Mouse (Mus musculus) embryo, embryonic 11 days (tissue): ENCODE data around the gene Gm6358.
"Not testable (repeated sequence)": the region's sequence is repeated elsewhere in the genome, so short reads cannot be mapped to it uniquely, and the experiment has no call there.

ENCODE experiments used
- DNase-seq: peaks from one replicate; pipeline ENCODE4 v3.0.0-alpha.2; 2015

The Gm6358 gene

DNA sequence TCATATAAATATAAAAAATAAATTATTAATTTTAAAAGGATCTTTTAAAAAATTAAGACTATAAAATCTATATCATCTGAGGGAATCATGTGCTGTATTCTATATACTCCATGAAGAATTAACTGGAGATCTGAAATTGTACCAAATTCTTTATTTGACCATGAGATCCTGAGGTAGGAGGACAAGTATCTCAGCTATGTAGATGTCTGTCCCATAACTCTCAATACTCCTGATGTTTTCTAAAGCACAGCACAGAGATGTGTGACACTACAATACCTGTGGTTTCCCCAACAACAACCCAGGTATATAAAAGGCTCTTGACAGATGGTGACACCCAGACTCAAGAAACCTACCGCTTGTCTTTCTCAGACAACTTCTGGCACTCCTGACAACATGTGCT lies at the start of gene Gm6358:
Gm6358 (plus strand) TSS at position 301 of the 400 bp plus-strand sequence.
- DNase-seq = no peak

DNA sequence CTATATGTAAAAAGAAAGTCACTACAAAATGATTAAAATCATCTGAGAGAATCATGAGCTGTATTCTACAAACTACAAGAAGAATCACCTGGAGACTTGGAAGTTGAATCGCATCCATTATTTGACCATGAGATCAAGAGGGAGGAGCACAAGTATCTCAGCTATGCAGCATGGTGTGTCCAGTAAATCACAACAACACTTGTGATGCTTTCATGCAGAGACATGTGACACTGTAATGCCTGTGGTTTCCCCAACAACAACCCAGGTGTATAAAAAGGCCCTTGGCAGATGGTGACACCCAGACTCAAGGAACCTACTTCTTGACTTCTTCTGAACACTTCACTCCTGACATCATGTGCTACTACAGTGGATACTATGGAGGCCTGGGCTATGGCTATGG lies 10.1 kb downstream of the Gm6358 start, which contains the start of gene Gm10061:
Gm10061 (plus strand) TSS at position 301 of the 400 bp plus-strand sequence.
- no peak for DNase-seq

DNA sequence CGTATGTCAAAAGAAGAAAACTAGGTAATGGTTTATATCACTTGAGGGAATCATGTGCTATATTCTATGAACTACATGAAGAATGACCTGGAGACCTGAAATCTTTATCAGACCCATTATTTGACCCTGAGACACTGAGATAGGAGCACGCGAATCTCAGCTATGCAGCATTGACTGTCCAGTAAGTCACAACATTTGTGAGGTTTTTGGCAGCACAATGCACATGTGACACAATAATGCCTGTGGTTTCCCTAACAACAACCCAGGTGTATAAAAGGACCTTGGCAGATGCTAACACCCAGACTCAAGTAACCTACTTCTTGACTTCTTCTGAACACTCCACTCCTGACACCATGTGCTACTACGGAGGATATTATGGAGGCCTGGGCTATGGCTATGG lies 17.0 kb downstream of the Gm6358 start, which contains the start of gene Gm9789:
Gm9789 (plus strand) TSS at position 301 of the 400 bp plus-strand sequence.
- DNase-seq = no peak

DNA sequence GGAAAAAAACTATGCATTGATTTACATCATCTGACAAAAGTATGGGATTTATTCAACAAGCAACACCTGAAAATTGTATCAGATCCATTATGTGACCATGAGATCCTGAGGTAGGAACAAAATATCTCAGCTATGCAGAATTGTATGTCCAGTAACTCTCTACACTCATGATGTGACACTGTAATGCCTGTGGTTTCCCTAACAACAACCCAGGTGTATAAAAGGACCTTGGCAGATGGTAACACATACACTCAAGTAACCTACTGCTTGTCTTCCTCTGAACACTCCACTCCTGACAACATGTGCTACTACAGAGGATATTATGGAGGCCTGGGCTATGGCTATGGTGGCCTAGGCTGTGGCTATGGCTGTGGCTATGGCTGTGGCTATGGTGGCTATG lies 28.5 kb downstream of the Gm6358 start, which contains the start of gene Gm7735:
Gm7735 (plus strand) TSS at position 301 of the 400 bp plus-strand sequence.
- DNase-seq = not testable (repeated sequence)

DNA sequence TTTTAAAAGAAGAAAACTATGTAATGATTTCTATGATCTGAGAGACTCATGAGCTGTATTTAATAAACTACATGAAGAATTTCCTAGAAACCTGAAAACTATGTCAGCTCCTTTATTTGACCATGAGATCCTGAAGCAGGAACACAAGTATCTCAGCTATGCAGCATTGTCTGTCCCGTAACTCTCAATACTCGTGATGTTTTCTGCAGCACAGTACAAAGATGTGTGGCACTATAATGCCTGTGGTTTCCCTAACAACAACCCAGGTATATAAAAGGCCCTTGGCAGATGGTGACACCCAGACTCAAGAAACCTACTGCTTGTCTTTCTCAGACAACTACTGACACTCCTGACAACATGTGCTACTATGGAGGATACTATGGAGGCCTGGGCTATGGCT lies 33.8 kb downstream of the Gm6358 start, which contains the start of gene 1110057P08Rik:
1110057P08Rik (plus strand) TSS at position 301 of the 400 bp plus-strand sequence.
- DNase-seq = no peak

DNA sequence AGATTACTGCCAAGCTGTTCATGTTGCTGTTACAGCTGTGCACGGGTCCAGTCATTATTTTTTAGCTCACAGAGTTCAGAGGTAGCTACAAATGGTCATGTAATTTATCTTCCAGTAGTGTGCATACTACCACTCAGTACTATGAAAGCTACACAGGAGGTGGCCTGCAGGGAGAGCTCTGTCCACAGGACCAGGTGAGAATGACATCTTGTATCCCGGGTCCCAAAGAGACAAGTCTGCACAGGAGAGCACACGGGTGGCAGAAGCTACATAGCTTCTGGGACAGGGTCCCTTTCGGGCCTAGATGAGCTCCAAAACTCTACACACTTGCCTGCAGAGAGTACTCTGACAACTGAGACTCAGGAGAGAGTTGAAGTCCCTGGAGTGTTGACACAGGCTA lies 48.0 kb downstream of the Gm6358 start:
- DNase-seq = no peak
